Mouse (Mus musculus): ENCODE measurements at regions not wholly inside any gene's neighbourhood (a gene's known extent, or its start where the extent isn't known, plus 50 kb on each side); places are given as distances from the start of the nearest gene placed in this dataset.

DNA sequence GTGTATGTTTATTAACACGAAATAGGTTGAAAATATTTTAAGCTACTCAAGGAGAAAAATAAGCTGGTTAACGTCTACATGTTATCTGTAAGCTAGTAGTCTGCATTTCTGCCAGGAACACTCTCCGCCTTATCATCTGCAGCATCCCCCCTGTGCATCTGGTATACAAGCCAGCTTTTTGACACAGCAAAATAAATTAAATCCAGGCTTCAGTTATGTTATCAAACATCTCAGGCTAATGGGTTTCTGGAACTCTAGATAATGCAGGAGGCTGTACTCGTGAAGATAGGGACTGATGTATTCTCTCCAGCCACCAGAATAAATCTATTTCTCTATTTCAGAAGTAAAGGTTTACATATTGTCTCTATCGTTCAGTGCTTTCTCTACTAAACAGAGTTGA lies 1138.5 kb downstream of the Basp1 start:
- TF ChIP-seq EP300 (IDR thresholded peaks at IDR 0.05; ENCODE audit: low read depth) (no peak), CTCF (IDR thresholded peaks at IDR 0.05; ENCODE audit: low read depth) (no peak)
